Mouse (Mus musculus) layer of hippocampus, adult 8-10 months (tissue): ENCODE data around the gene Cdh3. TPM values are rescaled to one million over a fixed set of nuclear protein-coding genes. Genes with fewer than 3 reads are reported as not detected.

Experiments used
- DNase-seq, 2 experiments: peaks; one replicate each; pipeline ENCODE4 v3.0.0; 2022; ENCODE audit warnings: low spot score in 2 of 2
- total RNA-seq, 4 experiments: library from RNA; stranded (reverse); gene quantifications; 2 replicates each; pipeline ENCODE4 v1.2.4; 2022

Gene Cdh3
- total RNA-seq, result under 1 TPM; 0.08 to 0.25 (median 0.20) TPM

GRCm38 (mm10) chr8:106510365-106510975, at the start of gene Cdh3:
Gene Cdh3 (plus strand): TSS chr8:106510891.
- no peak for DNase-seq

GRCm38 (mm10) chr8:106462131-106462530, 48.6 kb upstream of the Cdh3 start:
- no peak for DNase-seq

GRCm38 (mm10) chr8:106463795-106464194, 46.9 kb upstream of the Cdh3 start:
- no peak for DNase-seq

- DNase-seq, result no peak
Observed at GRCm38 (mm10) chr8:106469485-106469884, 41.2 kb upstream of the Cdh3 start.

- DNase-seq, result no peak
Observed at GRCm38 (mm10) chr8:106474001-106474400, 36.7 kb upstream of the Cdh3 start.

- DNase-seq, result no peak
Observed at GRCm38 (mm10) chr8:106500018-106500685, 10.5 kb upstream of the Cdh3 start, which contains the start of gene 6030452D12Rik. Gene 6030452D12Rik (plus strand): TSS chr8:106500522.

GRCm38 (mm10) chr8:106504241-106504640, 6.5 kb upstream of the Cdh3 start:
- DNase-seq, result no peak

- no peak for DNase-seq
Observed at GRCm38 (mm10) chr8:106505328-106505965, 5.2 kb upstream of the Cdh3 start.

- no peak for DNase-seq
Observed at GRCm38 (mm10) chr8:106506106-106506505, 4.6 kb upstream of the Cdh3 start.

- peak in 1 of 2 experiments; percentile 7 for DNase-seq
Observed at GRCm38 (mm10) chr8:106507761-106508331, 2.8 kb upstream of the Cdh3 start.

GRCm38 (mm10) chr8:106508456-106508855, 2.2 kb upstream of the Cdh3 start:
- no peak for DNase-seq

GRCm38 (mm10) chr8:106509079-106509780, 1.5 kb upstream of the Cdh3 start:
- no peak for DNase-seq

GRCm38 (mm10) chr8:106511065-106511501, 392 bp downstream of the Cdh3 start:
- DNase-seq, result no peak

- no peak for DNase-seq
Observed at GRCm38 (mm10) chr8:106511531-106512041, 895 bp downstream of the Cdh3 start.

GRCm38 (mm10) chr8:106512475-106513150, 1.9 kb downstream of the Cdh3 start:
- DNase-seq, result no peak

GRCm38 (mm10) chr8:106515946-106516479, 5.3 kb downstream of the Cdh3 start:
- DNase-seq, result no peak

- no peak for DNase-seq
Observed at GRCm38 (mm10) chr8:106516581-106516980, 5.9 kb downstream of the Cdh3 start.

GRCm38 (mm10) chr8:106518763-106519162, 8.1 kb downstream of the Cdh3 start:
- no peak for DNase-seq

- DNase-seq, result no peak
Observed at GRCm38 (mm10) chr8:106520578-106520977, 9.9 kb downstream of the Cdh3 start.

- DNase-seq, result no peak
Observed at GRCm38 (mm10) chr8:106521845-106522244, 11.2 kb downstream of the Cdh3 start.
